Mouse (Mus musculus): Measurements from ENCODE around the gene Trim23. TPM values are rescaled to one million over a fixed set of nuclear protein-coding genes. Genes with fewer than 3 reads are reported as not detected.
"Not testable (repeated sequence)": the region's sequence is repeated elsewhere in the genome, so short reads cannot be mapped to it uniquely, and the experiment has no call there.

The Trim23 gene
- polyA plus RNA-seq, 2 experiments, result 5.1 to 10.4 TPM

DNA sequence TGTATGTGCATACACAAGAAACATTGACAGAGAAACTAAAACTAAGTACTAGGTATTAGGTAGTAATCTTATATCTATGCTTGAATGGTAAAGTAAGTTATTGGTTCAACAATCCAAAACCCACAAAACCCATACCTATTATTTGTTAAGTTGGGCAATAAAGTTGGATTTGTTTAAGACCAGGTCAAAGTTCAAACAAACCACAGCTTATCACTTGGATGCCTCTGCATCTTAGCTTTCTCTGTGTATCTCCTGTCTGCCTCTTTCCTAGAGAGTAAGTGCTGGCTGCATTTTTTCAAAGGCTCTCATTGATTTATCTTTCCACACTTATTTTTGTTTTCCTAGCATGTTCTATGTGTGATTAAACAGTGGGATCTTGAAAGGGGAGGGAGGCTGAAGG lies 6.1 kb upstream of the Trim23 start:
- H3K4me2 ChIP-seq (ENCODE audit: low read depth), result no peak overlapping the region
- TF ChIP-seq EP300 (IDR thresholded peaks at IDR 0.05; ENCODE audit: low read depth), result no peak
- no peak for TF ChIP-seq CTCF (IDR thresholded peaks at IDR 0.05; ENCODE audit: low read depth)
- H3K9ac ChIP-seq (replicated peaks), result no peak overlapping the region
- DNase-seq (ENCODE audit: low read depth in 3 of 3, low spot score in 3 of 3) (no peak), ATAC-seq (ENCODE audit: insufficient read depth) (no peak)
- H3K27me3 ChIP-seq (ENCODE audit: control insufficient read depth, insufficient read depth, low read length), result no peaks in the 10 kb centered on the region
- H3K9me3 ChIP-seq (ENCODE audit: control insufficient read depth, low read length), result no peaks in the 10 kb centered on the region
- H3K36me3 ChIP-seq (replicated peaks; ENCODE audit: control insufficient read depth, insufficient read depth, low read depth), result peaks cover 5% of the 10 kb centered on the region; the same call in 1 of the 2 replicates
- no peak overlapping the region for H3K4me3 ChIP-seq (ENCODE audit: insufficient read depth in 1 of 2, low read depth in 2 of 2, low read length in 2 of 2)
- H3K4me1 ChIP-seq (replicated peaks; ENCODE audit: control insufficient read depth in 2 of 2, insufficient read depth in 2 of 2, low read length in 1 of 2), result peaks cover 3 to 8% of the 10 kb centered on the region in 2 experiments
- no peak overlapping the region for H3K27ac ChIP-seq

DNA sequence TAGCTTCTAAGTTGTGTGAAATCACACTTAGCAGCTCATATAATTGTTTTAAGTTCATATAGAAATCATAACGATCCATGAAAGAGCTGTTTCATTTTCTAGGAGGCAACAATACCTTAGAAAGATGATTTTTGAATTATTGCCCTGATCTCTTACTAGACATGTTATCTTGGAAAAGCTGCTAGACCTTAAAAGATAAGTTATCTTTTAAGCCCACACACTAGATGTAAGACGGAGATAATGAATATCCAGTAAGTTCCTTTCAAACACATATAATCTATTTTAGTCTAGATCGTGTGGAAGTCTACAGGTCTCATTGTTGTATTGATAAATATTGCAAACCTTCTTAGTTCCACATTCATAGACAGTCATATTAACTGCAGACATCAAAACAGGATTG lies 1.7 kb upstream of the Trim23 start:
- WGBS (ENCODE audit: insufficient replicate concordance), result 25% methylated on average over 3 of the region's 3 CpGs
- Histone ChIP-seq H3K4me2 (ENCODE audit: low read depth) (peak overlapping the region; percentile 84), H3K4me3 (ENCODE audit: insufficient read depth in 1 of 2, low read depth in 2 of 2, low read length in 2 of 2) (peak overlapping the region; percentile 84 to 88), H3K9ac (replicated peaks) (peak overlapping the region; percentile 49), H3K36me3 (replicated peaks; ENCODE audit: control insufficient read depth, insufficient read depth, low read depth) (peaks cover 5% of the 10 kb centered on the region), H3K9me3 (ENCODE audit: control insufficient read depth, low read length) (no peaks in the 10 kb centered on the region), H3K4me1 (replicated peaks; ENCODE audit: control insufficient read depth in 2 of 2, insufficient read depth in 2 of 2, low read length in 1 of 2) (peaks cover 3 to 8% of the 10 kb centered on the region in 2 experiments), H3K27me3 (ENCODE audit: control insufficient read depth, insufficient read depth, low read length) (no peaks in the 10 kb centered on the region), H3K27ac (no peak overlapping the region)
- ATAC-seq (ENCODE audit: insufficient read depth) (no peak), DNase-seq (ENCODE audit: low read depth in 3 of 3, low spot score in 3 of 3) (no peak)
- TF ChIP-seq EP300 (IDR thresholded peaks at IDR 0.05; ENCODE audit: low read depth), result no peak
- no peak for TF ChIP-seq CTCF (IDR thresholded peaks at IDR 0.05; ENCODE audit: low read depth)

GRCm38 (mm10) chr13:104177796-104178649 lies 574 bp upstream of the Trim23 start, which contains the start of gene Trappc13:
Gene Trappc13, minus strand, starts transcription at chr13:104178469.
- H3K9me3 ChIP-seq (ENCODE audit: control insufficient read depth, low read length), result no peaks in the 10 kb centered on the region
- peak within 1 kb of the TSS; percentile 84 to 88 for H3K4me3 ChIP-seq (ENCODE audit: insufficient read depth in 1 of 2, low read depth in 2 of 2, low read length in 2 of 2)
- peak within 1 kb of the TSS; percentile 90 for H3K9ac ChIP-seq (replicated peaks)
- ATAC-seq (ENCODE audit: insufficient read depth) (peak; percentile 83), DNase-seq (ENCODE audit: low read depth in 3 of 3, low spot score in 3 of 3) (peak; percentile 76 to 81 (median 77))
- peaks cover 2 to 3% of the 10 kb centered on the region in 2 experiments; a peak in 3 of 4 replicates for H3K4me1 ChIP-seq (replicated peaks; ENCODE audit: control insufficient read depth in 2 of 2, insufficient read depth in 2 of 2, low read length in 1 of 2)
- under 1% methylated on average over 32 of the region's 32 CpGs for WGBS (ENCODE audit: insufficient replicate concordance)
- peaks cover 5% of the 10 kb centered on the region for H3K36me3 ChIP-seq (replicated peaks; ENCODE audit: control insufficient read depth, insufficient read depth, low read depth)
- peak within 1 kb of the TSS; percentile 84 for H3K4me2 ChIP-seq (ENCODE audit: low read depth)
- peak within 1 kb of the TSS; percentile 87 for H3K27ac ChIP-seq
- TF ChIP-seq CTCF (IDR thresholded peaks at IDR 0.05; ENCODE audit: low read depth) (no peak), EP300 (IDR thresholded peaks at IDR 0.05; ENCODE audit: low read depth) (0 out of 2 replicates have a peak, but pooled peaks have one; percentile 22)
- H3K27me3 ChIP-seq (ENCODE audit: control insufficient read depth, insufficient read depth, low read length), result no peaks in the 10 kb centered on the region

- Histone ChIP-seq H3K4me1 (replicated peaks; ENCODE audit: control insufficient read depth in 2 of 2, insufficient read depth in 2 of 2, low read length in 1 of 2) (peaks cover 2 to 3% of the 10 kb centered on the region in 2 experiments; a peak in 3 of 4 replicates), H3K4me2 (ENCODE audit: low read depth) (peak overlapping the region; percentile 74), H3K4me3 (ENCODE audit: insufficient read depth in 1 of 2, low read depth in 2 of 2, low read length in 2 of 2) (peak overlapping the region; percentile 84 to 88), H3K9me3 (ENCODE audit: control insufficient read depth, low read length) (no peaks in the 10 kb centered on the region), H3K27ac (peak overlapping the region; percentile 78), H3K9ac (replicated peaks) (peak overlapping the region; percentile 87), H3K27me3 (ENCODE audit: control insufficient read depth, insufficient read depth, low read length) (no peaks in the 10 kb centered on the region), H3K36me3 (replicated peaks; ENCODE audit: control insufficient read depth, insufficient read depth, low read depth) (peaks cover 6% of the 10 kb centered on the region)
- 6% methylated on average over 13 of the region's 13 CpGs for WGBS (ENCODE audit: insufficient replicate concordance)
- ATAC-seq (ENCODE audit: insufficient read depth) (peak; percentile 20; the same call in 1 of the 2 replicates), DNase-seq (ENCODE audit: low read depth in 3 of 3, low spot score in 3 of 3) (peak; percentile 53 to 67 (median 56))
- TF ChIP-seq EP300 (IDR thresholded peaks at IDR 0.05; ENCODE audit: low read depth), result peak; percentile 43; the same call in 1 of the 2 replicates
- TF ChIP-seq CTCF (IDR thresholded peaks at IDR 0.05; ENCODE audit: low read depth), result no peak
Measured at GRCm38 (mm10) chr13:104179176-104179888, 735 bp downstream of the Trim23 start.

DNA sequence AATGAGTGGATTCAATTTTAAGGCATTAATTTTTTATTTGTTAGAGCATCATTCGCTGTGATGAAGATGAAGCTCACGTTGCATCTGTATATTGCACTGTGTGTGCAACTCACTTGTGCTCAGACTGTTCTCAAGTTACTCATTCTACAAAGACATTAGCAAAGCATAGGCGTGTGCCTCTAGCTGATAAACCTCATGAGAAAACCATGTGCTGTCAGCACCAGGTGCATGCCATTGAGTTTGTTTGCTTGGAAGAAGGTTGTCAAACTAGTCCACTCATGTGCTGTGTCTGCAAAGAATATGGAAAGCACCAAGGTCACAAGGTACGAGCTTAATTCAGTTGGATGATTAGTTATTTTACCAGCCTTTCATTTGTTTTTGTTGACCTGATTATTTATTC lies 8.8 kb downstream of the Trim23 start:
- 75% methylated on average over 4 of the region's 4 CpGs for WGBS (ENCODE audit: insufficient replicate concordance)
- DNase-seq (ENCODE audit: low read depth in 3 of 3, low spot score in 3 of 3) (no peak), ATAC-seq (ENCODE audit: insufficient read depth) (no peak)
- H3K4me3 ChIP-seq (ENCODE audit: insufficient read depth in 1 of 2, low read depth in 2 of 2, low read length in 2 of 2), result no peak overlapping the region
- H3K9me3 ChIP-seq (ENCODE audit: control insufficient read depth, low read length), result no peaks in the 10 kb centered on the region
- no peaks in the 10 kb centered on the region for H3K4me1 ChIP-seq (replicated peaks; ENCODE audit: control insufficient read depth in 2 of 2, insufficient read depth in 2 of 2, low read length in 1 of 2)
- no peak overlapping the region for H3K27ac ChIP-seq
- H3K4me2 ChIP-seq (ENCODE audit: low read depth), result no peak overlapping the region
- H3K36me3 ChIP-seq (replicated peaks; ENCODE audit: control insufficient read depth, insufficient read depth, low read depth), result peaks cover 33% of the 10 kb centered on the region
- no peak overlapping the region for H3K9ac ChIP-seq (replicated peaks)
- no peaks in the 10 kb centered on the region for H3K27me3 ChIP-seq (ENCODE audit: control insufficient read depth, insufficient read depth, low read length)
- TF ChIP-seq EP300 (IDR thresholded peaks at IDR 0.05; ENCODE audit: low read depth), result no peak
- TF ChIP-seq CTCF (IDR thresholded peaks at IDR 0.05; ENCODE audit: low read depth), result no peak

DNA sequence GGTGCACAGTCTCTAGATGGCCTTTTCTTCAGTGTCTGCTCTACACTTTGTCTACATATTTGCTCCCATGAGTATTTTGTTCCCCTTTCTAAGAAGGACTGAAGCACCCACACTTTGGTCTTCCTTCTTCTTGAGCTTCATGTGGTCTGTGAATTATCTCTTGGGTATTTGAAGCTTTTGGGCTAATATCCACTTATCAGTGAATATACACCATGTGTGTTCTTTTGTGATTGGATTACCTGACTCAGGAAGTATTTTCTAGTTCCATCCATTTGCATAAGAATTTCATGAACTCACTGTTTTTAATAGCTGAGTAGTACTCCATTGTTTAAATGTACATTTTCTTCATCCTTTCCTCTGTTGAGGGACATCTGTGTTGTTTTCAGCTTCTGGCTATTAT lies 17.3 kb downstream of the Trim23 start:
- H3K27me3 ChIP-seq (ENCODE audit: control insufficient read depth, insufficient read depth, low read length); H3K4me2 ChIP-seq (ENCODE audit: low read depth); H3K27ac ChIP-seq; H3K9ac ChIP-seq (replicated peaks); ATAC-seq (ENCODE audit: insufficient read depth); DNase-seq (ENCODE audit: low read depth in 3 of 3, low spot score in 3 of 3); H3K4me3 ChIP-seq (ENCODE audit: insufficient read depth in 1 of 2, low read depth in 2 of 2, low read length in 2 of 2); H3K9me3 ChIP-seq (ENCODE audit: control insufficient read depth, low read length); H3K4me1 ChIP-seq (replicated peaks; ENCODE audit: control insufficient read depth in 2 of 2, insufficient read depth in 2 of 2, low read length in 1 of 2): not testable (repeated sequence)
- peaks cover 21% of the 10 kb centered on the region for H3K36me3 ChIP-seq (replicated peaks; ENCODE audit: control insufficient read depth, insufficient read depth, low read depth)

Measured in liver, embryonic 14.5 days (tissue).